Mouse (Mus musculus) splenic B cell, adult 2 months (primary cell): ENCODE results near the gene Usp35.

Source experiments
- DNase-seq: peaks from one replicate; pipeline ENCODE4 v3.0.0-alpha.2; 2011; ENCODE audit warnings: low read depth, low spot score
- H3K27me3 ChIP-seq: 2 replicates; pipeline ENCODE4 v1.6.1; 2012; ENCODE audit warnings: mild to moderate bottlenecking, low read length, moderate library complexity, mixed read lengths; ENCODE audit not compliant: control insufficient read depth, poor library complexity, insufficient read depth, severe bottlenecking
- H3K36me3 ChIP-seq: 2 replicates; pipeline ENCODE4 v1.6.1; 2012; ENCODE audit warnings: mild to moderate bottlenecking, low read length, moderate library complexity, mixed read lengths; ENCODE audit not compliant: control insufficient read depth, poor library complexity, insufficient read depth, severe bottlenecking

Gene Usp35

GRCm38 (mm10) chr7:97351792-97352513 is 20.1 kb upstream of the Usp35 start:
- H3K27me3 ChIP-seq = no peaks in the 10 kb centered on the region
- no peaks in the 10 kb centered on the region for H3K36me3 ChIP-seq
- no peak for DNase-seq

DNA sequence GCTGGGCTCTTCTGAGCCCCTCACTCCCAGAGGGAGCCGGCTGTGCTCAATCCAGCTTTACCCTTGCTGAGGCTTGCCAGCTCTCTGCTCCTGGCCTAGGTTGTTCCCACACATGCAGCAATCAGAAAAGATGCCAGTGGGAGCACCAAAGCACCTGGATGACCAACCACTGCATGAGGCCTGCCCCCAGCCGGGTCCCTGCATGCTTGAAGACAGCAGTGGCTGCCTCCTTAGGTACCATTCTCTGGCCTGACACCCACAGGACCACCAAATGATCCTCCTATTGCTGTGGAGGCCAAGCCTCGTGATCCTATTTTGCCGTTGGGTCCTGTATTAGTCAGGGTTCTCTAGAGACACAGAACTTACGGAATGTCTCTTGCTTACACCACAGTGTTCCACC is 19.1 kb upstream of the Usp35 start:
- Histone ChIP-seq H3K27me3 (no peaks in the 10 kb centered on the region), H3K36me3 (no peaks in the 10 kb centered on the region)
- no peak for DNase-seq

DNA sequence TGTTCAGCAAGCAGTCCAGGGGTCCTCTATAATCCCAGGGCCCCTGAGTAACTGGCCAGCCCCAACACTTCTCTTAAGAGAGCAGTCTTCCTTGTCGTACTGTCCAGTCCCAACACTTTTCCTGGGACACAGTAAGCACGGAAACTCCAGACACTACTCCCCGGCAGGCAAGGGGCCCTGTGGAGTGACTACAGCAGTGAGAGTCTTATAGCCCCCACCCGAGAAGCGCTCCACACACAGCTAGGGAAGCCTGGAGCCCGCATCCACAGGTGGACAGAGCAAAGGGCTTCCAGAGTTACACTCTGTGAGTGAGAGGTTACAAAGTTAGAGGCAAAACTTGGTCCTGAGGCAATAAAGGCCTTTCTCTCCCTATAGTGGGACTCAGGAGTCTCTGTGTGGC is 17.6 kb upstream of the Usp35 start:
- DNase-seq = no peak

GRCm38 (mm10) chr7:97348836-97349235 is 17.0 kb upstream of the Usp35 start:
- no peaks in the 10 kb centered on the region for H3K36me3 ChIP-seq
- H3K27me3 ChIP-seq = no peaks in the 10 kb centered on the region
- no peak for DNase-seq

More for the DNA sequence above, 17.6 kb upstream of the Usp35 start:
- no peaks in the 10 kb centered on the region for H3K27me3 ChIP-seq
- H3K36me3 ChIP-seq = no peaks in the 10 kb centered on the region

- no peaks in the 10 kb centered on the region for H3K36me3 ChIP-seq
- no peak for DNase-seq
- no peaks in the 10 kb centered on the region for H3K27me3 ChIP-seq
These were observed 16.5 kb upstream of the Usp35 start for GRCm38 (mm10) chr7:97348318-97348717.

DNA sequence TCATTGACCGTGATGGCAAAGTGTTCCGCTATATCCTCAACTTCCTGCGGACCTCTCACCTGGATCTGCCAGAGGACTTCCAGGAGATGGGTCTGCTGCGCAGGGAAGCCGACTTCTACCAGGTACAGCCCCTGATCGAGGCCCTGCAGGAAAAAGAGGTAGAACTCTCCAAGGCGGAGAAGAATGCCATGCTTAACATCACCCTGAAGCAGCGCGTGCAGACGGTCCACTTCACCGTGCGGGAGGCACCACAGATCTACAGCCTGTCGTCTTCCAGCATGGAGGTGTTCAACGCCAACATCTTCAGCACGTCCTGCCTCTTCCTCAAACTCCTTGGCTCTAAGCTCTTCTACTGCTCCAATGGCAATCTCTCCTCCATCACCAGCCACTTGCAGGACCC is 15.6 kb upstream of the Usp35 start:
- DNase-seq = no peak
- Histone ChIP-seq H3K36me3 (no peaks in the 10 kb centered on the region), H3K27me3 (no peaks in the 10 kb centered on the region)

DNA sequence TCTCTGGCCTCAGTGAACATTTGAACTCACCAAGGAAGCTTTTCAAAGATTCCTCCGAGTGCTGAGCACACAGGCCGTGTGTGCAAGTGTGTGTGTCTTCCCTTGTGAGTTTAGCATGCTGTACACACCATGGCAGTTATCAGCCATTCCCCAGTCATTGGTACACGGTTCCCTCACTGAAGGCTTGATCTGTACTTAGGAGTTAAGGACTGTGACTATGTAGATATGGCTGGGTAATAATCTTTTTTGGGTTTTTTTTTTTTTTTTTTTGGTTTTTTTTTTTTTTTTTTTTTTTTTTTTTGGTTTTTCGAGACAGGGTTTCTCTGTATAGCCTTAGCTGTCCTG is 15.0 kb upstream of the Usp35 start:
- no peak for DNase-seq
- Histone ChIP-seq H3K36me3 (no peaks in the 10 kb centered on the region), H3K27me3 (no peaks in the 10 kb centered on the region)

- Histone ChIP-seq H3K36me3 (no peaks in the 10 kb centered on the region), H3K27me3 (no peaks in the 10 kb centered on the region)
- DNase-seq = no peak
These were observed 14.4 kb upstream of the Usp35 start for GRCm38 (mm10) chr7:97346111-97346821.

- Histone ChIP-seq H3K36me3 (no peaks in the 10 kb centered on the region), H3K27me3 (no peaks in the 10 kb centered on the region)
- DNase-seq = no peak
These were observed 13.5 kb upstream of the Usp35 start for GRCm38 (mm10) chr7:97345229-97345871.

- Histone ChIP-seq H3K36me3 (no peaks in the 10 kb centered on the region), H3K27me3 (no peaks in the 10 kb centered on the region)
- DNase-seq = no peak
These were observed 12.8 kb upstream of the Usp35 start for GRCm38 (mm10) chr7:97344655-97345054.

GRCm38 (mm10) chr7:97342961-97343360 is 11.1 kb upstream of the Usp35 start:
- no peaks in the 10 kb centered on the region for H3K27me3 ChIP-seq
- no peak for DNase-seq
- H3K36me3 ChIP-seq = no peaks in the 10 kb centered on the region

DNA sequence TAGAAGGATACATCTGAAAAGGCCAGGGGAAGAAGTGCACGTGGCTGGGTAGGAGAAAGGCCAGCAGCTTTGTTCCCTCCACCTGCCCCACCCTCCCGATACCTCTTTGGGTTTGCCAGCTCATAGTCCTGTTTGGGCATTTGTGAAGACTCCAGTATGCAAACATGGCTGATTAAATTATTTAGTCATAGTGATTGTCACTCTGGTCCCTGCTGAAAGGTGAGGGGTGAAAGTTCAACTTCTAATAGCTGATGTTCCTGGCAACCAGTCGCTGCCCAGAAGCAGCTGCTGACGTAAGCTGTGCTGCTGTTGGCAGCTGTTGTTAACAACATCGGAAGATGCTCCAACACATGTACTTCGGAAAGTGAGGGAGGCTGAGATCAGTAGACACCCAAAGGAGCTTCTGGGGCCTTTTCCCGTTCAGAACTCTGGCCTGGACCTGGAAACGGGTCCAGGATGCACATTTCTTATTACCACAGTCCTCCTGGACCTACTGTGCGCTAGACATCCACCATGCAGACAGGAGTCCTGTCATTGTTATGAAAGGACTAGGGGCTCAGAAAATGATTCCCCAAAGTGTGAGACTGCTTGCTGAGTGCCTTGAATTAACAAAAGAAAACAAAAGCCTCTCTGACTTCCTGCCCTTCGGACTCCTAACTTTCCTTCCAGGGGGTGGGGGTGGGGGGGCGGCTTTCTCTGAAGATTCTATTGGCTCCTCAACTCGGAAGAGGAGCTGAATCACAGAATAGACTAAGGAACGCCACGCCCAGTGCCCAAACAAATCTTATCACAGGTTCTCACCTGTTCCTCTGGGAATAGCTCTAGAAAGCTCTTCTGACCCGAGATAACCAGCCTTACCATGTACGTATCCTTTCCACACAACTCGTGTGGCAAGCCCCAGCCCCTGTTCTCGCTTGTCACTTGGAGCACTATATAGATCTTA is 9.4 kb upstream of the Usp35 start:
- DNase-seq = no peak
- no peaks in the 10 kb centered on the region for H3K27me3 ChIP-seq
- H3K36me3 ChIP-seq = no peaks in the 10 kb centered on the region

DNA sequence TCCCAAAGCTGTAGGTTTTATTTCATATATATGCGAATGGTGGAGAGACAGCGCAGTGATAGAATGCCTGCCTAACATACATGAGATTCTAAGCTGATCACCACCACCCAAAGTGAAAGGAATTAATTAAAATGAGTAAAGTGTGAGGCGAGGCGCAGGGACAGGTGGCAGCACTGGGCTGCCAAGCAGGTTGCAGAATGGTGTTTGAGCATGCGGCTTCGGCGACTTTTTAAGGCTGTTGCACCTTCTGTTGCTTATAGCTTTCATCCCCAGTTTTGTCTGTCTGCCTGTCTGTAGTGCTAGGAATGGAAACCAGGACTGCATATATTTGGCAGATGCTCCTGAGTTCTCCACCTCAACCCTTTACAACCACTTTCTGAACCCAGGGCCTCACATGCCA is 7.8 kb upstream of the Usp35 start:
- no peaks in the 10 kb centered on the region for H3K36me3 ChIP-seq
- no peak for DNase-seq
- H3K27me3 ChIP-seq = no peaks in the 10 kb centered on the region

GRCm38 (mm10) chr7:97338593-97338992 is 6.8 kb upstream of the Usp35 start:
- no peaks in the 10 kb centered on the region for H3K36me3 ChIP-seq

More at GRCm38 (mm10) chr7:97338593-97338992, 6.8 kb upstream of the Usp35 start:
- no peaks in the 10 kb centered on the region for H3K27me3 ChIP-seq
- no peak for DNase-seq
